In genomic region chr3:69624182-69624581, GRCm38 (mm10) we compare ENCODE assay signal across 12 mouse cellular contexts.
"Had no signal": no experiment of that assay in that cellular context is flagged by ENCODE, and none has a peak within 500 bp of the region (broad histone marks: within the 10 kb centered on the region; RNA-seq: fewer than 3 reads in every experiment).

No protein-coding gene starts in this region.

- H3K36me3 ChIP-seq: limb, embryonic 15.5 days; liver, embryonic 12.5 days; midbrain, embryonic 10.5 days; neural tube, embryonic 15.5 days had no signal

- H3K27me3 ChIP-seq: limb, embryonic 15.5 days; liver, embryonic 12.5 days; neural tube, embryonic 15.5 days had no signal

- H3K4me3 ChIP-seq: layer of hippocampus, adult 2 months; left cerebral cortex, adult 2 months; limb, embryonic 15.5 days; liver, embryonic 12.5 days; midbrain, embryonic 10.5 days; myocyte; neural tube, embryonic 15.5 days had no signal

- DNase-seq: kidney, postnatal 36 days; midbrain, embryonic 14.5 days; right cerebral cortex, adult 18-20 months; right cerebral cortex, postnatal 25 days; thymus, postnatal 36 days had no signal

- H3K27ac ChIP-seq: layer of hippocampus, adult 2 months; left cerebral cortex, adult 2 months; limb, embryonic 15.5 days; liver, embryonic 12.5 days; midbrain, embryonic 10.5 days; neural tube, embryonic 15.5 days had no signal

- H3K4me1 ChIP-seq: limb, embryonic 15.5 days; liver, embryonic 12.5 days; midbrain, embryonic 10.5 days; neural tube, embryonic 15.5 days had no signal
